Mouse (Mus musculus) leukemia stem cell, adult 10-12 weeks (primary cell): Measurements from ENCODE around the gene Sec31a. TPM values are rescaled to one million over a fixed set of nuclear protein-coding genes. Genes with fewer than 3 reads are reported as not detected.

ENCODE experiments used
- polyA plus RNA-seq: library from polyadenylated mRNA; stranded (reverse); fragments of >175 nt; gene quantifications from 2 replicates; pipeline ENCODE4 v1.2.3, GENCODE M21; 2012; ENCODE audit warnings: low replicate concordance

The Sec31a gene
- polyA plus RNA-seq, result 72.5 and 207 TPM in 2 replicates

GRCm38 (mm10) chr5:100415761-100416590 is at the start of gene Sec31a:
Gene Sec31a, minus strand, starts transcription at chr5:100416234.

Other genes with a start within 250 kb of the Sec31a start
- 2.9 TPM in 2 replicates for gene Lin54, start 84.4 kb upstream of the Sec31a start, polyA plus RNA-seq
- 3.0 and 32.6 TPM in 2 replicates for gene Cops4, start 102.1 kb upstream of the Sec31a start, polyA plus RNA-seq
- gene Plac8, start 156.0 kb upstream of the Sec31a start, polyA plus RNA-seq, result 0.72 and 2.3 TPM in 2 replicates